Mouse (Mus musculus) megakaryocyte, embryonic 14.5 days (primary cell): ENCODE measurements around the gene BC107364.

Experiments used
- FLI1 ChIP-seq: IDR thresholded peaks from 2 replicates; pipeline ENCODE4 v1.6.1; 2012; ENCODE audit warnings: low read length, inconsistent platforms, mixed read lengths
- GATA1 ChIP-seq: IDR thresholded peaks from 3 replicates; pipeline ENCODE4 v1.6.1; 2012; ENCODE audit warnings: mixed read lengths, low read length, inconsistent platforms, borderline replicate concordance

DNA sequence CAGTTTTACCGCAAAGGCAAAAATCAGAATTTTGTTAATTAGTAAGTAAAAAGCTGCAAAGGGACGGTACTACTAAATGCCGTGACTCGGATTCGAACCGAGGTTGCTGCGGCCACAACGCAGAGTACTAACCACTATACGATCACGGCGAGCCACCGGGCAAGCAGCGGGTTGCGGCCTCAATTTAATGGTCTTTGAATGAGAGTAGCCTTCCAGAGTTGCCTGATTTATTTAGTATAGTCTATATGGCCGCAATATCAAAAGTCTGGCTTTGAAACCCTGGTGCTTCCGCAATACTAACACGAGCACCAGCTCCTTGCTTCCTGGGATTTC, 48.1 kb upstream of the BC107364 start:
- TF ChIP-seq GATA1 (no peak), FLI1 (no peak)
